Mouse (Mus musculus): ENCODE results near the gene Anks1b. TPM values are rescaled to one million over a fixed set of nuclear protein-coding genes. Genes with fewer than 3 reads are reported as not detected.

Anks1b gene
- polyA plus RNA-seq (2015; fragmentation: Nextera tagmentation; extraction: Ambion mirVana), result 84.5 and 84.7 TPM in 2 replicates

GRCm38 (mm10) chr10:89873146-89873950 is at the start of gene Anks1b:
Gene Anks1b (plus strand): TSS chr10:89873509.

Other genes starting within 250 kb of the Anks1b start
- gene Scyl2, start 187.2 kb upstream of the Anks1b start, polyA plus RNA-seq (2015; fragmentation: Nextera tagmentation; extraction: Ambion mirVana), result 6.3 and 7.0 TPM in 2 replicates
- 64.0 and 72.8 TPM in 2 replicates for gene Actr6, start 141.2 kb upstream of the Anks1b start, polyA plus RNA-seq (2015; fragmentation: Nextera tagmentation; extraction: Ambion mirVana)
- gene Uhrf1bp1l, start 128.5 kb upstream of the Anks1b start, polyA plus RNA-seq (2015; fragmentation: Nextera tagmentation; extraction: Ambion mirVana), result 28.0 and 34.7 TPM in 2 replicates